Mouse (Mus musculus) frontal cortex, postnatal 10 days (tissue): ENCODE measurements around the gene Lrch4.
"Not testable (repeated sequence)": the region's sequence is repeated elsewhere in the genome, so short reads cannot be mapped to it uniquely, and the experiment has no call there.

Experiments used
- DNase-seq, 2 experiments: peaks; one replicate each; pipeline ENCODE4 v3.0.0; 2022; ENCODE audit warnings: low spot score in 2 of 2, mixed read lengths in 1 of 2

Gene Lrch4

GRCm38 (mm10) chr5:137613076-137613475 lies 15.8 kb upstream of the Lrch4 start:
- DNase-seq = no peak

- DNase-seq = no peak
Measured at GRCm38 (mm10) chr5:137613550-137613949, 15.4 kb upstream of the Lrch4 start, which contains the start of gene Pcolce. TSS of gene Pcolce (minus strand) at chr5:137613784.

- DNase-seq = not testable (repeated sequence)
Measured at GRCm38 (mm10) chr5:137614921-137615320, 14.0 kb upstream of the Lrch4 start.

GRCm38 (mm10) chr5:137615347-137615746 lies 13.6 kb upstream of the Lrch4 start:
- no peak for DNase-seq

- DNase-seq = no peak
Measured at GRCm38 (mm10) chr5:137623937-137624530, 4.9 kb upstream of the Lrch4 start.

- DNase-seq = no peak
Measured at GRCm38 (mm10) chr5:137627991-137628390, 930 bp upstream of the Lrch4 start.

GRCm38 (mm10) chr5:137629306-137629721 lies 393 bp downstream of the Lrch4 start:
- DNase-seq = peak in 1 of 2 experiments; percentile 62

- no peak for DNase-seq
Measured at GRCm38 (mm10) chr5:137629906-137630545, 1.1 kb downstream of the Lrch4 start.

- DNase-seq = no peak
Measured at GRCm38 (mm10) chr5:137630602-137631001, 1.7 kb downstream of the Lrch4 start.

GRCm38 (mm10) chr5:137631171-137631570 lies 2.2 kb downstream of the Lrch4 start:
- no peak for DNase-seq

- no peak for DNase-seq
Measured at GRCm38 (mm10) chr5:137631591-137631990, 2.7 kb downstream of the Lrch4 start.

- no peak for DNase-seq
Measured at GRCm38 (mm10) chr5:137633397-137634084, 4.6 kb downstream of the Lrch4 start.

GRCm38 (mm10) chr5:137639472-137639871 lies 10.6 kb downstream of the Lrch4 start:
- no peak for DNase-seq

GRCm38 (mm10) chr5:137641054-137641453 lies 12.1 kb downstream of the Lrch4 start, which contains the start of gene Sap25:
TSS of gene Sap25 (plus strand) at chr5:137641334.
- DNase-seq = no peak

- no peak for DNase-seq
Measured at GRCm38 (mm10) chr5:137642886-137643285, 14.0 kb downstream of the Lrch4 start.

- DNase-seq = no peak
Measured at GRCm38 (mm10) chr5:137644484-137644883, 15.6 kb downstream of the Lrch4 start.

- no peak for DNase-seq
Measured at GRCm38 (mm10) chr5:137645091-137645651, 16.2 kb downstream of the Lrch4 start.

- no peak for DNase-seq
Measured at GRCm38 (mm10) chr5:137645652-137646091, 16.8 kb downstream of the Lrch4 start, which contains the start of gene Irs3. TSS of gene Irs3 (minus strand) at chr5:137645714.

- no peak for DNase-seq
Measured at GRCm38 (mm10) chr5:137647827-137648601, 19.1 kb downstream of the Lrch4 start.

GRCm38 (mm10) chr5:137649251-137649650 lies 20.3 kb downstream of the Lrch4 start:
- no peak for DNase-seq
